Mouse (Mus musculus): Measurements from ENCODE around the gene Hdgfl2. TPM values are rescaled to one million over a fixed set of nuclear protein-coding genes. Genes with fewer than 3 reads are reported as not detected.

Hdgfl2 gene
- polyA plus RNA-seq, 1 experiment: 80.6 TPM

- Histone ChIP-seq H3K27me3 (ENCODE audit: control insufficient read depth, insufficient read depth, low read length) (no peaks in the 10 kb centered on the region; the same call in 1 of the 2 replicates), H3K4me1 (replicated peaks; ENCODE audit: control insufficient read depth, insufficient read depth, low read length) (peaks cover 26% of the 10 kb centered on the region), H3K4me3 (ENCODE audit: control insufficient read depth, insufficient read depth, low read length) (0 out of 2 replicates have a peak overlapping the region, but pooled peaks have one; percentile 3), H3K27ac (ENCODE audit: control insufficient read depth, insufficient read depth, low read length) (no peak overlapping the region), H3K36me3 (ENCODE audit: control insufficient read depth, insufficient read depth, low read length) (no peaks in the 10 kb centered on the region)
- 32% methylated on average over 9 of the region's 9 CpGs for WGBS
- TF ChIP-seq POLR2A (IDR thresholded peaks at IDR 0.05; ENCODE audit: control insufficient read depth, extremely low read depth, insufficient read depth, low read length, poor library complexity) (peak; percentile 25; the same call in 1 of the 2 replicates), CTCF (IDR thresholded peaks at IDR 0.05; ENCODE audit: borderline replicate concordance, control insufficient read depth, extremely low read depth, insufficient read depth, low read length, poor library complexity) (no peak)
- no peak for DNase-seq
Measured at GRCm38 (mm10) chr17:56148280-56148679, 68.8 kb downstream of the Hdgfl2 start.

- Histone ChIP-seq H3K36me3 (ENCODE audit: control insufficient read depth, insufficient read depth, low read length) (no peaks in the 10 kb centered on the region), H3K27me3 (ENCODE audit: control insufficient read depth, insufficient read depth, low read length) (no peaks in the 10 kb centered on the region; the same call in 1 of the 2 replicates), H3K4me3 (ENCODE audit: control insufficient read depth, insufficient read depth, low read length) (0 out of 2 replicates have a peak overlapping the region, but pooled peaks have one; percentile 3), H3K4me1 (replicated peaks; ENCODE audit: control insufficient read depth, insufficient read depth, low read length) (peaks cover 26% of the 10 kb centered on the region), H3K27ac (ENCODE audit: control insufficient read depth, insufficient read depth, low read length) (no peak overlapping the region)
- no peak for DNase-seq
- 9% methylated on average over 30 of the region's 30 CpGs for WGBS
- TF ChIP-seq POLR2A (IDR thresholded peaks at IDR 0.05; ENCODE audit: control insufficient read depth, extremely low read depth, insufficient read depth, low read length, poor library complexity) (no peak), CTCF (IDR thresholded peaks at IDR 0.05; ENCODE audit: borderline replicate concordance, control insufficient read depth, extremely low read depth, insufficient read depth, low read length, poor library complexity) (no peak)
Measured at GRCm38 (mm10) chr17:56148790-56149618, 69.6 kb downstream of the Hdgfl2 start.

- WGBS: 49% methylated on average over 2 of the region's 2 CpGs
- no peak overlapping the region for H3K4me3 ChIP-seq (ENCODE audit: control insufficient read depth, insufficient read depth, low read length)
- H3K27ac ChIP-seq (ENCODE audit: control insufficient read depth, insufficient read depth, low read length): no peak overlapping the region
- no peaks in the 10 kb centered on the region; the same call in 1 of the 2 replicates for H3K27me3 ChIP-seq (ENCODE audit: control insufficient read depth, insufficient read depth, low read length)
- no peak for TF ChIP-seq POLR2A (IDR thresholded peaks at IDR 0.05; ENCODE audit: control insufficient read depth, extremely low read depth, insufficient read depth, low read length, poor library complexity)
- no peak for TF ChIP-seq CTCF (IDR thresholded peaks at IDR 0.05; ENCODE audit: borderline replicate concordance, control insufficient read depth, extremely low read depth, insufficient read depth, low read length, poor library complexity)
- no peak for DNase-seq
- H3K4me1 ChIP-seq (replicated peaks; ENCODE audit: control insufficient read depth, insufficient read depth, low read length): peaks cover 26% of the 10 kb centered on the region
- H3K36me3 ChIP-seq (ENCODE audit: control insufficient read depth, insufficient read depth, low read length): no peaks in the 10 kb centered on the region
Measured at GRCm38 (mm10) chr17:56149897-56150296, 70.5 kb downstream of the Hdgfl2 start.

Other genes starting within 250 kb of the Hdgfl2 start
- 0.27 and 0.36 TPM in 2 replicates for gene Zfp119a, start 200.7 kb upstream of the Hdgfl2 start, polyA plus RNA-seq (2012; rRNA removed)
- gene Zfp959, start 187.5 kb upstream of the Hdgfl2 start, polyA plus RNA-seq (2012; rRNA removed): 1.6 and 1.9 TPM in 2 replicates
- gene Zfp119b, start 130.1 kb upstream of the Hdgfl2 start, polyA plus RNA-seq (2012; rRNA removed): 0.17 and 0.23 TPM in 2 replicates
- 24.5 and 25.9 TPM in 2 replicates for gene Ebi3, start 127.0 kb upstream of the Hdgfl2 start, polyA plus RNA-seq (2012; rRNA removed)
- gene Yju2, start 120.5 kb upstream of the Hdgfl2 start, polyA plus RNA-seq (2012; rRNA removed): 16.9 and 17.3 TPM in 2 replicates
- gene Shd, start 109.2 kb upstream of the Hdgfl2 start, polyA plus RNA-seq (2012; rRNA removed): 0.59 and 1.9 TPM in 2 replicates
- gene Fsd1, start 93.1 kb upstream of the Hdgfl2 start, polyA plus RNA-seq (2012; rRNA removed): 0.26 and 0.62 TPM in 2 replicates
- gene Stap2, start 74.0 kb upstream of the Hdgfl2 start, polyA plus RNA-seq (2012; rRNA removed): 16.4 and 22.2 TPM in 2 replicates
- 180 and 188 TPM in 2 replicates for gene Mpnd, start 73.9 kb upstream of the Hdgfl2 start, polyA plus RNA-seq (2012; rRNA removed)
- 216 and 248 TPM in 2 replicates for gene Sh3gl1, start 43.0 kb upstream of the Hdgfl2 start, polyA plus RNA-seq (2012; rRNA removed)
- gene Chaf1a, start 39.2 kb upstream of the Hdgfl2 start, polyA plus RNA-seq (2012; rRNA removed): 16.9 and 21.4 TPM in 2 replicates
- gene Ubxn6, start 4.6 kb upstream of the Hdgfl2 start, polyA plus RNA-seq (2012; rRNA removed): 76.7 and 93.1 TPM in 2 replicates
- gene Plin4, start 30.2 kb downstream of the Hdgfl2 start, polyA plus RNA-seq (2012; rRNA removed): 16.7 and 29.0 TPM in 2 replicates
- 6.2 and 11.7 TPM in 2 replicates for gene Plin5, start 38.0 kb downstream of the Hdgfl2 start, polyA plus RNA-seq (2012; rRNA removed)
- gene Lrg1, start 42.4 kb downstream of the Hdgfl2 start, polyA plus RNA-seq (2012; rRNA removed): 23.5 and 27.0 TPM in 2 replicates
- gene Sema6b, start 60.7 kb downstream of the Hdgfl2 start, polyA plus RNA-seq (2012; rRNA removed): 3.8 and 4.9 TPM in 2 replicates
- gene Tnfaip8l1, start 82.8 kb downstream of the Hdgfl2 start, polyA plus RNA-seq (2012; rRNA removed): 21.6 and 26.8 TPM in 2 replicates
- 57.4 and 62.3 TPM in 2 replicates for gene Mydgf, start 104.3 kb downstream of the Hdgfl2 start, polyA plus RNA-seq (2012; rRNA removed)
- 85.6 and 95.2 TPM in 2 replicates for gene Dpp9, start 139.3 kb downstream of the Hdgfl2 start, polyA plus RNA-seq (2012; rRNA removed)
- gene Fem1a, start 177.2 kb downstream of the Hdgfl2 start, polyA plus RNA-seq (2012; rRNA removed): 43.1 and 45.2 TPM in 2 replicates
- 21.6 and 23.1 TPM in 2 replicates for gene Ticam1, start 197.2 kb downstream of the Hdgfl2 start, polyA plus RNA-seq (2012; rRNA removed)
- gene Plin3, start 213.2 kb downstream of the Hdgfl2 start, polyA plus RNA-seq (2012; rRNA removed): 29.3 and 33.0 TPM in 2 replicates
- gene Arrdc5, start 220.7 kb downstream of the Hdgfl2 start, polyA plus RNA-seq (2012; rRNA removed): not detected in 2 replicates
- 154 and 258 TPM in 2 replicates for gene Uhrf1, start 223.7 kb downstream of the Hdgfl2 start, polyA plus RNA-seq (2012; rRNA removed)
- gene Kdm4b, start 246.4 kb downstream of the Hdgfl2 start, polyA plus RNA-seq (2012; rRNA removed): 94.1 and 117 TPM in 2 replicates

Data from thymus, adult 2 months (tissue).